In the genomic region with DNA sequence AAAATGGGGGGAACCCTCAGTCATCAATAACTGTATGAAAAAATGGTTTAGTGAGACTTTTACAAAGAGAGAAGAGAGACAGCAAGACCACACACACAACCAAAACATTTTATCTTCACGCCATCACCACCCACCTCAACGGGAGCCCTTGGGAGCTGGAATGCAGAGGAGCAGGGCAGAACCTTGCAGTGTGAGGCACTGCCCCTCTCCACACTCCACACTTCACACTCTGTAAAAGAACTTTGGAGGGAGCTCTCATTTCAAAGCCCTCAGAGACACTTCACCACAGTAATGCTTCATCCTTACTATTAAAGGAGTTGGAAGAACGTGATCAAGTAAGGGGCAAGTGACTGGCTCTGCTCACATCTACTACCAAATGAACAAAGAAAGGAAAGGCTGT, we compare ENCODE assay signal across 29 mouse cellular contexts.
"Had no signal": no experiment of that assay in that cellular context is flagged by ENCODE, and none has a peak within 500 bp of the region (broad histone marks: within the 10 kb centered on the region; RNA-seq: fewer than 3 reads in every experiment).

No protein-coding gene starts in this region.

- H3K9ac ChIP-seq: limb, embryonic 12.5 days; limb, embryonic 13.5 days; limb, embryonic 15.5 days; liver, embryonic 12.5 days; liver, embryonic 13.5 days; liver, embryonic 14.5 days; liver, embryonic 15.5 days; liver, postnatal 0 days; lung, embryonic 14.5 days; lung, embryonic 15.5 days; midbrain, embryonic 12.5 days; midbrain, embryonic 13.5 days; midbrain, embryonic 15.5 days; neural tube, embryonic 12.5 days had no signal

- H3K36me3 ChIP-seq: limb, embryonic 10.5 days; limb, embryonic 12.5 days; limb, embryonic 13.5 days; limb, embryonic 15.5 days; liver, embryonic 12.5 days; liver, embryonic 13.5 days; liver, embryonic 15.5 days; lung, embryonic 15.5 days; midbrain, embryonic 10.5 days; midbrain, embryonic 12.5 days; midbrain, embryonic 13.5 days; midbrain, embryonic 15.5 days; neural tube, embryonic 12.5 days had no signal

- H3K4me3 ChIP-seq: left cerebral cortex, adult 2 months; limb, embryonic 10.5 days; limb, embryonic 12.5 days; limb, embryonic 13.5 days; limb, embryonic 15.5 days; liver, embryonic 12.5 days; liver, embryonic 13.5 days; liver, embryonic 15.5 days; lung, embryonic 15.5 days; megakaryocyte, embryonic 14.5 days; midbrain, embryonic 10.5 days; midbrain, embryonic 12.5 days; midbrain, embryonic 13.5 days; midbrain, embryonic 15.5 days; myocyte; neural tube, embryonic 12.5 days had no signal

- DNase-seq: left cerebral cortex, postnatal 4 days; liver; liver, embryonic 13.5 days; liver, postnatal 0 days; lung, adult 18-20 months; lung, embryonic 14.5 days; lung, postnatal 10 days; lung, postnatal 36 days; midbrain, embryonic 14.5 days had no signal

- H3K9me3 ChIP-seq: limb, embryonic 10.5 days; limb, embryonic 12.5 days; limb, embryonic 13.5 days; limb, embryonic 15.5 days; liver, embryonic 12.5 days; liver, embryonic 13.5 days; liver, embryonic 15.5 days; lung, embryonic 15.5 days; megakaryocyte, embryonic 14.5 days; midbrain, embryonic 10.5 days; midbrain, embryonic 12.5 days; midbrain, embryonic 13.5 days; midbrain, embryonic 15.5 days; neural tube, embryonic 12.5 days had no signal

- H3K27ac ChIP-seq: left cerebral cortex, adult 2 months; limb, embryonic 10.5 days; limb, embryonic 12.5 days; limb, embryonic 13.5 days; limb, embryonic 15.5 days; liver, embryonic 12.5 days; liver, embryonic 13.5 days; liver, embryonic 14.5 days; liver, embryonic 15.5 days; lung, embryonic 15.5 days; macrophage; midbrain, embryonic 10.5 days; midbrain, embryonic 12.5 days; midbrain, embryonic 13.5 days; midbrain, embryonic 15.5 days; neural tube, embryonic 12.5 days had no signal

- H3K4me1 ChIP-seq: limb, embryonic 15.5 days; liver, embryonic 12.5 days; liver, embryonic 13.5 days; liver, embryonic 15.5 days; lung, embryonic 15.5 days; megakaryocyte, embryonic 14.5 days; midbrain, embryonic 10.5 days; midbrain, embryonic 12.5 days; midbrain, embryonic 13.5 days; midbrain, embryonic 15.5 days; neural tube, embryonic 12.5 days had no signal

- H3K4me2 ChIP-seq: limb, embryonic 12.5 days; limb, embryonic 13.5 days; limb, embryonic 15.5 days; liver, embryonic 11.5 days; liver, embryonic 12.5 days; liver, embryonic 13.5 days; liver, embryonic 15.5 days; lung, embryonic 14.5 days; lung, embryonic 15.5 days; midbrain, embryonic 11.5 days; midbrain, embryonic 12.5 days; midbrain, embryonic 13.5 days; midbrain, embryonic 15.5 days; neural tube, embryonic 12.5 days had no signal

- ATAC-seq: liver, embryonic 12.5 days; liver, postnatal 0 days; midbrain, embryonic 13.5 days; midbrain, embryonic 15.5 days; midbrain, embryonic 16.5 days had no signal

- H3K27me3 ChIP-seq: limb, embryonic 12.5 days; limb, embryonic 13.5 days; limb, embryonic 15.5 days; liver, embryonic 12.5 days; liver, embryonic 13.5 days; liver, embryonic 15.5 days; lung, embryonic 15.5 days; midbrain, embryonic 12.5 days; midbrain, embryonic 13.5 days; midbrain, embryonic 15.5 days; neural tube, embryonic 12.5 days had no signal
